Mouse (Mus musculus) myocyte (in vitro differentiated cells): ENCODE results near the gene Wnt3. TPM values are rescaled to one million over a fixed set of nuclear protein-coding genes. Genes with fewer than 3 reads are reported as not detected.

Experiments used
- H3K27me3 ChIP-seq: one replicate; pipeline ENCODE4 v1.6.1; 2011; ENCODE audit not compliant: control insufficient read depth, insufficient read depth, insufficient read length
- H3K36me3 ChIP-seq: one replicate; pipeline ENCODE4 v1.6.1; 2011; ENCODE audit not compliant: control insufficient read depth, insufficient read depth
- H3K4me2 ChIP-seq: one replicate; pipeline ENCODE4 v1.6.1; 2011; ENCODE audit warnings: low read depth, control low read depth
- H3K4me3 ChIP-seq: one replicate; pipeline ENCODE4 v1.5.1; 2011; ENCODE audit warnings: mild to moderate bottlenecking, control low read depth, moderate library complexity
- H3K79me2 ChIP-seq: one replicate; pipeline ENCODE4 v1.6.1; 2011; ENCODE audit not compliant: control insufficient read depth, insufficient read depth
- H3ac ChIP-seq: one replicate; pipeline ENCODE4 v1.6.1; 2011; ENCODE audit not compliant: control insufficient read depth, insufficient read length
- CEBPB ChIP-seq: IDR thresholded peaks from 2 replicates; pipeline ENCODE4 v1.6.1; 2011; ENCODE audit warnings: mild to moderate bottlenecking, moderate library complexity; ENCODE audit not compliant: poor library complexity, insufficient read depth, severe bottlenecking
- E2F4 ChIP-seq: IDR thresholded peaks from one replicate; pipeline ENCODE4 v1.6.1; 2011; ENCODE audit warnings: mild to moderate bottlenecking, control low read depth, moderate library complexity; ENCODE audit not compliant: insufficient read depth
- MAX ChIP-seq: IDR thresholded peaks from one replicate; pipeline ENCODE4 v1.6.1; 2011; ENCODE audit warnings: low read depth, mild to moderate bottlenecking, control low read depth
- MYOD1 ChIP-seq, 3 experiments: IDR thresholded peaks; one replicate each; pipeline ENCODE4 v1.6.1; 2011; ENCODE audit warnings: control low read depth in 2 of 3, low read depth in 2 of 3, mild to moderate bottlenecking in 2 of 3, moderate library complexity in 1 of 3; ENCODE audit not compliant: insufficient read length in 2 of 3, control insufficient read depth in 1 of 3
- MYOG ChIP-seq, 3 experiments: IDR thresholded peaks; one replicate each; pipeline ENCODE4 v1.6.1; 2011; ENCODE audit warnings: control low read depth in 2 of 3, low read depth in 2 of 3, mild to moderate bottlenecking in 2 of 3; ENCODE audit not compliant: insufficient read length in 2 of 3, control insufficient read depth in 1 of 3, insufficient read depth in 1 of 3
- POLR2A ChIP-seq: IDR thresholded peaks from one replicate; pipeline ENCODE4 v1.6.1; 2011; ENCODE audit warnings: low read depth, mild to moderate bottlenecking, control low read depth, moderate library complexity; ENCODE audit not compliant: insufficient read length
- POLR2AphosphoS2 ChIP-seq: IDR thresholded peaks from one replicate; pipeline ENCODE4 v1.6.1; 2011; ENCODE audit warnings: low read depth, control low read depth; ENCODE audit not compliant: insufficient read length
- REST ChIP-seq: IDR thresholded peaks from one replicate; pipeline ENCODE4 v1.6.1; 2011; ENCODE audit warnings: mild to moderate bottlenecking, control low read depth, moderate library complexity; ENCODE audit not compliant: insufficient read depth, insufficient read length
- SRF ChIP-seq: IDR thresholded peaks from one replicate; pipeline ENCODE4 v1.6.1; 2011; ENCODE audit warnings: low read depth; ENCODE audit not compliant: control insufficient read depth, insufficient read length
- TCF12 ChIP-seq: IDR thresholded peaks from one replicate; pipeline ENCODE4 v1.6.1; 2011; ENCODE audit warnings: mild to moderate bottlenecking, control low read depth; ENCODE audit not compliant: poor library complexity, insufficient read depth, severe bottlenecking
- TCF3 ChIP-seq: IDR thresholded peaks from one replicate; pipeline ENCODE4 v1.6.1; 2011; ENCODE audit warnings: low read depth, control low read depth; ENCODE audit not compliant: insufficient read length
- USF1 ChIP-seq: IDR thresholded peaks from one replicate; pipeline ENCODE4 v1.6.1; 2011; ENCODE audit warnings: low read depth, mild to moderate bottlenecking, control low read depth, moderate library complexity
- polyA plus RNA-seq: library from polyadenylated mRNA; unstranded; fragments of >200 nt; fragmentation: generic; extraction: Trizol; gene quantifications from one replicate; pipeline ENCODE4 v1.2.1, GENCODE M21; 2012; ENCODE audit warnings: missing spikeins

Gene Wnt3
- polyA plus RNA-seq, 1 experiment: 0.04 TPM

DNA sequence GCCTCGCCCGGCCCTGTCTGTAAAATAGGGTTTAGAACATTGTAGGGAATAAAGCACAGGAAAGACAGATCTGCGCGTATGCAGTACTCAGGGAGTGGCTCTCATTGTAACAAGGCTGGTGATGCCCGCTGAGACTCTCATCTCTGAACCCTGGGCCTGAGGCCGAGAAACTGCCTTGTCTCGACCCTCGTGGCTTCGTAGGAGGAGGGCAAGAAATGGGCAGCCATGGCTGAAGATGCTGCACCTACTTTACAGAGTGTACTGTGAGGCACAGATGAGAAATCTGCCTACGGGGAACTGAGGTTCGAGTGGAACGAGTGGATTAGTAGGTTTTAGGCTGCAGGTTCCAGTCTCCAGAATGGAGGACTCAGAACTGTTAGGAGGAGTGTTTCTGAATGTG is 36.7 kb downstream of the Wnt3 start:
- H3K4me2 ChIP-seq: no peak overlapping the region
- TF ChIP-seq TCF3 (no peak), E2F4 (no peak), REST (no peak), SRF (no peak), MAX (no peak), POLR2AphosphoS2 (no peak), MYOD1 (IDR thresholded peaks at IDR 0.05; ENCODE audit: control insufficient read depth in 1 of 3, insufficient read length in 2 of 3, low read depth in 2 of 3) (no peak), MYOG (IDR thresholded peaks at IDR 0.05; ENCODE audit: control insufficient read depth in 1 of 3, insufficient read depth in 1 of 3, insufficient read length in 2 of 3, low read depth in 2 of 3) (no peak)
- no peak overlapping the region for H3K4me3 ChIP-seq
- H3ac ChIP-seq: no peak overlapping the region
- H3K79me2 ChIP-seq: no peaks in the 10 kb centered on the region
- H3K27me3 ChIP-seq: peaks cover 68% of the 10 kb centered on the region
- H3K36me3 ChIP-seq: no peaks in the 10 kb centered on the region

DNA sequence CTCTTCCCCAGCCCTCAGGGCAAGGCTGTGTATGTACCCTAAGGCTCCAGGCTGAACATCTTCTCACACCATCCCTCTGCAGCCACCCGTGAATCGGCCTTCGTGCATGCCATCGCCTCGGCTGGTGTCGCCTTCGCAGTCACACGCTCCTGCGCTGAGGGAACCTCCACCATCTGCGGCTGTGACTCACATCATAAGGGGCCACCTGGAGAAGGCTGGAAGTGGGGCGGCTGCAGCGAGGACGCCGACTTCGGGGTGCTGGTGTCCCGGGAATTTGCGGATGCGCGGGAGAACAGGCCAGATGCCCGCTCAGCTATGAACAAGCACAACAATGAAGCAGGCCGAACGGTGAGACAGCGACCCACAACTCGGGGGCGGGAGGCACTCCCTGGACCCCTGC is 37.3 kb downstream of the Wnt3 start:
- TF ChIP-seq MAX (no peak), MYOD1 (IDR thresholded peaks at IDR 0.05; ENCODE audit: control insufficient read depth in 1 of 3, insufficient read length in 2 of 3, low read depth in 2 of 3) (no peak), USF1 (no peak), TCF3 (no peak), SRF (no peak), REST (no peak), POLR2AphosphoS2 (no peak), MYOG (IDR thresholded peaks at IDR 0.05; ENCODE audit: control insufficient read depth in 1 of 3, insufficient read depth in 1 of 3, insufficient read length in 2 of 3, low read depth in 2 of 3) (no peak), E2F4 (no peak), TCF12 (no peak), POLR2A (no peak), CEBPB (no peak)
- no peak overlapping the region for H3K4me2 ChIP-seq
- peaks cover 72% of the 10 kb centered on the region for H3K27me3 ChIP-seq
- no peak overlapping the region for H3ac ChIP-seq
- H3K36me3 ChIP-seq: no peaks in the 10 kb centered on the region
- no peak overlapping the region for H3K4me3 ChIP-seq
- H3K79me2 ChIP-seq: no peaks in the 10 kb centered on the region

DNA sequence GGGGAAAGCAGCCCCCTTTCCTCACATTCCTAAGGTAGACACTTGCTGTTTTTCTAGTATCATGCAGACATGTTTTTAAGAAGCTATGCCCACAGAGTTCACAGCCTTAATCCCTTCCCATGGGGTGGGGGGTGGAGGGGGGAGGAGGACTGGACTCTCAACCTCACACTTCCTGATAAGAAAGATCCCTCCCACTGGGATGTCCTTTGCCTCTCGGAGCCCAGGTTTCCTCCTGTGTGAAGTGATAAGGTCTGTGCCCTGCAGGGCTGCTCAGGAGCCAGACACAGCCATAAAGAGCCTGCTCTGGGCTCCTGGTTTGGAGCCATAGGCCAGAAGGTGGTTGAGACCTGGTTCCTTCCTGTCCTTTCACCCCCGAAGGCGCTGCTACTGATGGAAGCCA is 40.9 kb downstream of the Wnt3 start:
- TF ChIP-seq E2F4: no peak
- Histone ChIP-seq H3K36me3 (no peaks in the 10 kb centered on the region), H3K27me3 (peaks cover 48% of the 10 kb centered on the region)

DNA sequence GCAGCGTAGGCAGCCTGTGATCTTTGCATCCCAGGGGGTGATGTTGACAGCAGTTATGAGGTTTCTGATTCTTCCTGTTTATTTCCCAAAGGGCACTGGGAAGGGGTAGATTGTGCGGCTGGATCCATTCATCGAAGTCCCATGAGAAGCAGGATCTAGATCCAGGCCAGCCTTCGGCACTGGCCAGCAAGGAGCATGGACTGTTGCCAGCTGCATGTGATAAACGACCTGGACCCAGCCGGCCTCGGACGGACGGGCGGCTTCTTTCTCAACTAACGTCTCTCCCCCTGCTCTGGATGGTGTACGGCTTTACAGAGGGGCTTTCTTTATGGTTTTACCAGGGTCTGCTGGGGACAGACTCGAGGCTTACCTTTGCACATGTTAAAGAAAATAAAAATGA is 42.0 kb downstream of the Wnt3 start:
- H3K4me2 ChIP-seq: no peak overlapping the region
- peaks cover 36% of the 10 kb centered on the region for H3K27me3 ChIP-seq
- no peaks in the 10 kb centered on the region for H3K79me2 ChIP-seq
- H3ac ChIP-seq: no peak overlapping the region
- H3K4me3 ChIP-seq: no peak overlapping the region
- TF ChIP-seq TCF12: no peak
- no peak for TF ChIP-seq MYOG (IDR thresholded peaks at IDR 0.05; ENCODE audit: control insufficient read depth in 1 of 3, insufficient read depth in 1 of 3, insufficient read length in 2 of 3, low read depth in 2 of 3)
- TF ChIP-seq SRF: no peak
- no peak for TF ChIP-seq E2F4
- TF ChIP-seq USF1: no peak
- no peak for TF ChIP-seq POLR2A
- no peaks in the 10 kb centered on the region for H3K36me3 ChIP-seq

More for the DNA sequence above, 40.9 kb downstream of the Wnt3 start:
- Histone ChIP-seq H3K4me2 (no peak overlapping the region), H3ac (no peak overlapping the region), H3K4me3 (no peak overlapping the region), H3K79me2 (no peaks in the 10 kb centered on the region)

DNA sequence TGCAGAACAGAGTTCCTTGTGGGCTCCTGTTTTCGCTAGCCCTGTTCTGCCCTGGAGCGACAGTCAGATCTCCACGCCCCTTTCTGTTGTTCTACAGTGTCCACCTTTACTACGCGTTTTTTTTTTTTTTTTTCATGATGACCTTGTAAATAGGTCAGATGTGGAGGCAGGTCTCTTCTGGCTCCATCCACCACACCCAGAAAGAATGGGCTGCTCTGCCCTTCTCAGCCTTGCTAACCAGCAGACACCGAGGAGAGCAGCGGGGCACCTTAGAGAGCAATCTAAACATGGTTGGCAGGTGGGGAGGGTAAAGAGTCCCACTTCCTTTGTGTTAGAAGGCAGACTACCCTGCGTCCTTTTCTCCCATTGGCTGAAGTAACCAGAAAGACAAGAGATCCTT is 42.8 kb downstream of the Wnt3 start:
- H3K4me3 ChIP-seq: no peak overlapping the region
- TF ChIP-seq MYOD1 (IDR thresholded peaks at IDR 0.05; ENCODE audit: control insufficient read depth in 1 of 3, insufficient read length in 2 of 3, low read depth in 2 of 3): no peak
- TF ChIP-seq USF1: no peak
- no peak for TF ChIP-seq E2F4
- TF ChIP-seq MYOG (IDR thresholded peaks at IDR 0.05; ENCODE audit: control insufficient read depth in 1 of 3, insufficient read depth in 1 of 3, insufficient read length in 2 of 3, low read depth in 2 of 3): no peak
- TF ChIP-seq TCF3: no peak
- no peak for TF ChIP-seq SRF
- TF ChIP-seq CEBPB: no peak
- TF ChIP-seq TCF12: no peak
- no peaks in the 10 kb centered on the region for H3K79me2 ChIP-seq
- H3K27me3 ChIP-seq: peaks cover 29% of the 10 kb centered on the region
- no peak overlapping the region for H3K4me2 ChIP-seq
- H3K36me3 ChIP-seq: no peaks in the 10 kb centered on the region
- no peak overlapping the region for H3ac ChIP-seq

DNA sequence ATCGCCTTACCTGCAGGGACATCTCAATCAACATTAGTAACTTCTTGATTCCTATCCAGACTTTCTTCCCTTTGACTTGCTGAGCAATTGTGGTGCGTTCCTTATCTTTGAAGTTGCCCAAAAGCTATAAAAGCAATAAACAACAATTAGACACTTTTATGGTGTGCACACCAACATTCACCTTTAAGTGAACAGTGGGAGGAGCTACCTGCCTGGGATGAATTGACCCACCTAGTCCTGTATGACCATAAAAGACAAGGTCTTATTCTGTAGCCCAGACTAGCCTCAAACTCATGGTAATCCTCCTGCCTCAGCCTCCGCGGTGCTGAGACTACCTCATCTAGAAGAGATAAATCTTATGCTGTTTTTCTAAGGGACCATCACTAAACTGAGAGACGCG is 53.3 kb downstream of the Wnt3 start:
- Histone ChIP-seq H3K4me2 (no peak overlapping the region), H3K27me3 (no peaks in the 10 kb centered on the region), H3K36me3 (no peaks in the 10 kb centered on the region), H3K79me2 (no peaks in the 10 kb centered on the region), H3K4me3 (no peak overlapping the region), H3ac (no peak overlapping the region)
- TF ChIP-seq MYOD1 (IDR thresholded peaks at IDR 0.05; ENCODE audit: control insufficient read depth in 1 of 3, insufficient read length in 2 of 3, low read depth in 2 of 3) (no peak), TCF3 (no peak), TCF12 (no peak), SRF (no peak), MYOG (IDR thresholded peaks at IDR 0.05; ENCODE audit: control insufficient read depth in 1 of 3, insufficient read depth in 1 of 3, insufficient read length in 2 of 3, low read depth in 2 of 3) (no peak), POLR2A (no peak), MAX (no peak), E2F4 (no peak), USF1 (no peak), CEBPB (no peak), POLR2AphosphoS2 (no peak), REST (no peak)
